Mouse (Mus musculus): Measurements from ENCODE around the gene Nid2.
A peak's percentile ranks its signal among the peaks of the same experiment; 100 is the strongest.

Gene Nid2

DNA sequence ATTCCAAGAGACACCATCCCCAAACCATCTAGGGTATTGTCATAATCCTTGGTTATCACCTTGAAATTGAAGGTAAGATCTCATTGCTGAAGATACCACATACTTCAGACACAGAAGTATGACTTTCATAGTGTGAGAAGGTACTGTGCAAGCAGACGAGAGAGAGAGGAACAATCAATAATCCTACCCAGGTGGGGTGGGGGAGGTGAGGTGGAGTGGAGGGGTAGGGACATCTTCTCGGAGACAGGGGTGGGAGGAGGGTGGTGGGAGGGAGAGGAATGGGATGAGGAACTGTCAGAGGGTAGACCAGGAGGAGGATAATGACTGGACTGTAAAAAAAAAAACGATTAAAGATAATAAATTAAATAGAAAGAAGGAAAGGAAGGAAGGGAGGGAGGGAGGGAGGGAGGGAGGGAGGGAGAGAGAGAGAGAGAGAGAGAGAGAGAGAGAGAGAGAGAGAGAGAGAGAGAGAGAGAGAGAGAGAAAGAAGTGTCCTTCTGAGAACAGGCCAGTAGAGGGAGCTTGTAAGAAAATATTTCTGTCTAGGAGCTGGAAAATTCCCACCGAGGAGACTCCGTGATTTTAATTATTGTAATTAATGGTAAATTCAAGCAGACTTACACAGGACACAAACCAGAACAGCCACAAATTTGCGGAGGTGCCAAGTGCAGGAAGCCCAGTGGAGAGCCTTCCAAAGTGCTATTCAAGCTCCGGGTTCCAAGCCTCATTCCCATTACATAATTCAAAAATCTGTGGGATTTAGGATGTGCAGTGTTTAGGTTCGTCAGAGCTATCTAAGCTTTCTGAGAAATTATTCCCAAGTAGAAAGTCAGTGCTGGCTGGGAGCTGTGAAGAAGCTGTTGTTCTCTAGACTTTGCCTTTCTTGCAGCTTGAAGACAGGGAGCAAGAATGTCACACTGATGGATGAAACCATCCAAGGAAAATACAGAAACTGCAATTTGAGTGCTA, 108.0 kb downstream of the Nid2 start:
- DNase-seq (ENCODE audit: low read depth), result peak; percentile 14

DNA sequence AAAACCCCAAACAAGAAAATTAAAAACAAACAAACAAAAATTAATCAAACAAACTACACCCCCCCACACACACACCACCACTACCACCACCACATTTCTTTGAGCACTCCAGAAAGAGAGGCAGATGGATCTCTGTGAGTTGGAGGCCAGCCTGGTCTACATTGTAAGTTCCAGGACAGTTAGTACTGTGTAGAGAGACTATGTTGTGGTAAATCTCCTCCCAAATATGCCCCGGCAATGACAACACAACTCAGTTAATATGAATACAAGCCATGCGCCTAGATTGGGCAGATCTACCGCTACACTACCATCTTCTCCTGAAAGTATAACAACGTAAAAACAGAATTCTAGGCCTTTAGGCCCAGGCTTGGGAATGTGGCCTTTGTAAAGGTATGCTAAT, 109.2 kb downstream of the Nid2 start:
- no peak for DNase-seq (ENCODE audit: low read depth)

All from naive thymus-derived CD4-positive, alpha-beta T cell, adult 2 months (primary cell).